Mouse (Mus musculus): ENCODE results near the gene Gm853.

The Gm853 gene

DNA sequence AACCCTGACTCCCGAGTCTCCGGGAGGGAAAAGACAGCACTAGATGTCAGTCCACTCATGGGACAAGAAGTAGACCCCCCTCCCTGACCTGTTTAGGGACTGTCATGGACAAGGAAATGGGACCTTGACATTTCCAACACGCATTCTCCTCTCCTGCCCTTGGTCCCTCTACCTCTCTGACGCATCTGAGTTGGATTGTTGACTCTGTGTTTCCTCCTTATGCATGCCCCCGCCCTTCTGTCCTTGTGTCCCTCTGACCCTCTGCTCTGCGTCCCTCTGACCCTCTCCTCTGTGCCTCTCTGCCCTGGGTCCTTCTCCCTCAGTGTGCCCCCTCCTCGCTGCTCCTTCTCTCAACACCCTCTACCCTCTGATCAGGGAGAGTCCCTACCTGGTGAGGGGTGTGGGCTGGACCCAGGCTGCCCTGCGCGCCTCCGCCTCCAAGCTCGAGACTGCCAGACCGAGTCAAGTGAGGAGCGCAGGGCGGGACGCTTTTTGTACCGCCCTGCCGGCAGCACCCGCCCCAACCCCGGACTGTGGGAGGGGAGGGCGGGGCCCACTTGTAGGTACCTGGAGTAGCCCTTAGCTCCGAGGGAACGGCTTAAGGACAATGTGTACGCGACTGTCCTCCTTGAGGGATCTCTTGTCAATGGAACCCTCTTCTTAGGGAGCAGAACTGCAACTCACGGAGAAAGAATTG is 47.7 kb downstream of the Gm853 start:
- peak; percentile 62 for DNase-seq (ENCODE audit: low spot score)

GRCm38 (mm10) chr4:130173911-130174311 is 48.3 kb downstream of the Gm853 start:
- no peak for DNase-seq (ENCODE audit: low spot score)

GRCm38 (mm10) chr4:130173060-130173822 is 49.0 kb downstream of the Gm853 start:
- DNase-seq (ENCODE audit: low spot score), result peak; percentile 65

- no peak for DNase-seq (ENCODE audit: low spot score)
These were observed 50.0 kb downstream of the Gm853 start for GRCm38 (mm10) chr4:130171951-130172765.

DNA sequence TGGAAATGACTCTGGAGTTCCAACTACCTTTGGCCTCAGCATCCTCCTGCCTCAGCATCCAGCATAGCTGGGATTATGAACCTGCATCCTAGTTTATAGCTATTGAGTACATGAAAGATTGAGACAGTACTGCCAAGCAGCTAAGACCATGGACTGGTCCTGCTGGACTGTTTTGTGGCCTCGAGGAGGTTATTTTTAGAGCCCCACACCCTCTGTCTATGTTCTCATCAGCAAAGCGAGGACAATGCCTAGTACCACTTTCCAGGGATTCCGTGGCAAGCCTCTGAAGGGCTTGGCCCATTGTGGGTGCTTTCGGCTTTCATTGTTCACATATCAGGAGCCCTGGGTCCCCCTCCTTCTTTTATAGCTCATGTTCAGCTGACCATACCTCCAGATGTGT is 51.8 kb downstream of the Gm853 start:
- DNase-seq (ENCODE audit: low spot score), result no peak

GRCm38 (mm10) chr4:130169411-130169971 is 52.7 kb downstream of the Gm853 start:
- no peak for DNase-seq (ENCODE audit: low spot score)

GRCm38 (mm10) chr4:130168280-130169183 is 53.7 kb downstream of the Gm853 start:
- DNase-seq (ENCODE audit: low spot score), result no peak

GRCm38 (mm10) chr4:130167814-130168213 is 54.4 kb downstream of the Gm853 start:
- DNase-seq (ENCODE audit: low spot score), result no peak

DNA sequence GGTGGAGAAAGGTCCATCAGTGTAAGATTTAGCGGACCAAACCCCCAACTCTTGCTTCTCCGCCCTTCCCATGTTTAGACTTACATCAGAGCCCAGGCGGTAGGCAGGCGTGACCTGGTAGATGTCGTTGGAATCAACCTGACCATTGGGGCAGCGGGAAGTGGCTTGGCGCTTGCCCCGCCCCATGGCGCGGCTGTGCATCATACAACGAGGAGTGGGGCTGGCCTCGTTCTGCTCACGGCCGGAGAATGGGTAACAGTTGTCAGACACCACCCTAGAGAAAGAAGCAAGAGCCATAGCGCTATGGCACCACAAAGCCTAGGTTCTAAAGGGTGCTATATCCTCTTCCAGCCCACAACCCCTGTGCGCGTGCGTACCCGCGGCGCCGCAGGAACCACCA is 54.9 kb downstream of the Gm853 start:
- no peak for DNase-seq (ENCODE audit: low spot score)

GRCm38 (mm10) chr4:130166592-130166991 is 55.6 kb downstream of the Gm853 start:
- no peak for DNase-seq (ENCODE audit: low spot score)

DNA sequence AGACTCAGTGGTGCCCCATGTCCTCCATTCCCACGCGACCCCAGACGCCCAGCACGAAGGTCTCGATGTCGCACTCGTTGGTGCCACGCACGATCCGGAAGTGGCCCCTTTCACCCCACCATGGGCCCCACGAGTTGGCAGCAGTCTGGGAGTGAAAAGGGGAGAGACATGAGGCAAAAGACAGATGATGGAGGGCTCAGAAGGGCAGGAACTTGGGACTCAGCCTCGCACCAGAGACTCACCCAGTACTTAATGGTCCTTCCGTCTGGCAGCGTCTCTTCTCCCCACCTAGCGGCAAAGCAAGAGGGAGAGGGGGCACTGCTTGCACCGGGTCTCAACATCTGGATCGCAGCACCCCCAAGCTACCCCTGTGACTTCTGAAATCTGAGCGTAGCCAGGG is 56.1 kb downstream of the Gm853 start:
- no peak for DNase-seq (ENCODE audit: low spot score)

DNA sequence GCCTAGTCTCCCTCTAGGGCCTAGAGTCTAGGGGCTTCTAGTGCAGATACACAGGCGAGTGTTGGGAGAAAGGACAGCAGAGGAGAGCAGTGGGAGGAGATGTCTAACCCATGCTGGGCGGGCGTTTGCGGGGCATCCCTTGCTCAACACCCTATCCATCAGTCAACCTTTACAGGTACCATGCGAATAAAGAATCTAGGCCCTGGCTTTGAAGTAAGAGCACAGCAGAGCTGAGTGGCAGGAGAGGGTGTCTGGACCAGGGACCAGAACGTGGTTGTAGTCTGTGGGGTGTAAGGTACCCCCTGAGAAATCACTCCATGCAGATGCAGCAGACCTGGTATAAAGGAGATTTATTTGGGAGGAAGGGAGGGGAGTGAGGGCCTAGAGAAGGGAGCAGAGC is 58.1 kb downstream of the Gm853 start:
- DNase-seq (ENCODE audit: low spot score), result no peak

- no peak for DNase-seq (ENCODE audit: low spot score)
These were observed 58.8 kb downstream of the Gm853 start for GRCm38 (mm10) chr4:130163391-130163861.

DNA sequence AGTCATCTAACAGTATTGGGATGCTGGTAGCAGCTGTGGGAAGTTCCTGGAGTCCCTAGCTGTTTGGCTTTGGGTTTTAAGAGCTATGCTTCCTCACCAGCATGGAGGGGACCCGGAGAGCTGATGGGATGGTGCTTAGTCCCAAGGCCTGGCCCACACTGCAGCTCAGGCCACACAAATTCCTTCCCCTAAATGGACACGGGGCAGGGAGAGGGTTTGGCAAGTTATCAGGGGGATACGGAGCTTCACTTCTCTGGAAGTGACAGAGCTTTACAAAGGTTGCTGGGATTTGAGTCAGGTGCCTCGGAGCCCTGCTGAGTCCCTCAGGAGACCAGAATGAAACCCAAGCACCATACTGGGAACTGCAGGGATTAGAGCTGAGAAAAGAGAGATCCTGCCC is 60.9 kb downstream of the Gm853 start:
- DNase-seq (ENCODE audit: low spot score), result no peak
